Mouse (Mus musculus): ENCODE measurements around the gene Plaa. TPM values are rescaled to one million over a fixed set of nuclear protein-coding genes. Genes with fewer than 3 reads are reported as not detected.
A peak's percentile ranks its signal among the peaks of the same experiment; 100 is the strongest.

The Plaa gene
- polyA plus RNA-seq, 1 experiment from 2014 or later = 79.5 TPM

DNA sequence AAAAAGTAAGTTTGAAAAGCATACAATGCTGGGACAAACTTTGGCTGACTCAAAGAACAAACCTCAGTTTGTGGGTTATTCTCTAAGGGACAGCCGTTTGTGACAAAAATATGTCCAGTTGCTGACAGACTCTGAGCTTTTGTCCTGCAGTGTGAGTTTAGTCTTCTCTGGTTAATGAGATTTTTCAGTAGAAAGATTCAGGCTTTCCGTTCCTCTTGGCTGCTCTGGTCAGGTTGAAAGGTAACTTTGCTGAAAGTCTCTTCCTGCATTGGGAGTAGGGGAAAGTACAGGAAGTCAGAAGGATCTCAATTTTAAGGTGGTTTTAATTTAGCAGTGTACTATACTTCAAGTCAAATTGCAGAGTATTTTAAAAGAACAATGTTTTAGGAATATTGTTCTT, 2.5 kb upstream of the Plaa start:
- ATAC-seq (ENCODE audit: low FRiP score, low TSS enrichment) (no peak), DNase-seq (no peak)
- H3K27ac ChIP-seq (replicated peaks; ENCODE audit: low read depth, low read length) = no peak overlapping the region
- H3K4me2 ChIP-seq (ENCODE audit: low read length) = no peak overlapping the region
- 92% methylated on average over 2 of the region's 2 CpGs for WGBS
- H3K9me3 ChIP-seq (ENCODE audit: control insufficient read depth, low read length) = no peaks in the 10 kb centered on the region
- H3K4me3 ChIP-seq (replicated peaks; ENCODE audit: low read depth, low read length) = no peak overlapping the region
- H3K36me3 ChIP-seq (ENCODE audit: control insufficient read depth, insufficient read depth, low read length) = no peaks in the 10 kb centered on the region
- H3K9ac ChIP-seq (replicated peaks; ENCODE audit: low read length) = no peak overlapping the region
- H3K27me3 ChIP-seq (ENCODE audit: control insufficient read depth, insufficient read depth, low read length) = no peaks in the 10 kb centered on the region
- H3K4me1 ChIP-seq (ENCODE audit: control insufficient read depth, insufficient read depth, low read length) = peaks cover 11% of the 10 kb centered on the region

DNA sequence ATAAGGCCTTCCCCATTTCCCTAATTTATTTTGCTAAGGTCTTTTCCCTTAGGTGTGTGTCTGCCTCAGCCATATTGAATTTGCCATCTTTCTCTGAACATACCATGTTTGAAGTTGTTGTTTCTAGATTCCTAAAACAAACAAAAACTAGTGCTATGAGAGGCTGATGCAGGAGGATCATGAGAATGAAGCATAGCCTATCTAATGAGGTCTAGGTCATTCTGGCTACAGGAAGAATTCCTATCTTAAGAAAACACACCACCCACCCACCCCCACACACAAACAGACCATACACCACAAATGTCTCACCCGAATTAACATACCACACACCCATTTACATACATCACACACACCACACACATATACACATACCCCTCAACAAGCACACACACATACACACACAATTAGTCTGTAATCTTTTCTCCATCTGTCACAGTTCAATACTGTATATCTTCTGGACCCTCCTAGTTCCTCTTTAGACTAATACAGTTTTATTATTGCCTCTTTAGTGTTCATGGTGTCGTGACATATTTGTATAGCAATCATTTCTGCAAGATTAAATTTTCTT, 1.5 kb upstream of the Plaa start:
- Histone ChIP-seq H3K4me1 (ENCODE audit: control insufficient read depth, insufficient read depth, low read length) (peaks cover 13% of the 10 kb centered on the region), H3K36me3 (ENCODE audit: control insufficient read depth, insufficient read depth, low read length) (no peaks in the 10 kb centered on the region), H3K4me2 (ENCODE audit: low read length) (no peak overlapping the region), H3K9ac (replicated peaks; ENCODE audit: low read length) (no peak overlapping the region), H3K4me3 (replicated peaks; ENCODE audit: low read depth, low read length) (no peak overlapping the region), H3K27ac (replicated peaks; ENCODE audit: low read depth, low read length) (no peak overlapping the region), H3K9me3 (ENCODE audit: control insufficient read depth, low read length) (no peaks in the 10 kb centered on the region), H3K27me3 (ENCODE audit: control insufficient read depth, insufficient read depth, low read length) (no peaks in the 10 kb centered on the region)
- DNase-seq (no peak), ATAC-seq (ENCODE audit: low FRiP score, low TSS enrichment) (no peak)
- WGBS = 90% methylated on average over 2 of the region's 2 CpGs

DNA sequence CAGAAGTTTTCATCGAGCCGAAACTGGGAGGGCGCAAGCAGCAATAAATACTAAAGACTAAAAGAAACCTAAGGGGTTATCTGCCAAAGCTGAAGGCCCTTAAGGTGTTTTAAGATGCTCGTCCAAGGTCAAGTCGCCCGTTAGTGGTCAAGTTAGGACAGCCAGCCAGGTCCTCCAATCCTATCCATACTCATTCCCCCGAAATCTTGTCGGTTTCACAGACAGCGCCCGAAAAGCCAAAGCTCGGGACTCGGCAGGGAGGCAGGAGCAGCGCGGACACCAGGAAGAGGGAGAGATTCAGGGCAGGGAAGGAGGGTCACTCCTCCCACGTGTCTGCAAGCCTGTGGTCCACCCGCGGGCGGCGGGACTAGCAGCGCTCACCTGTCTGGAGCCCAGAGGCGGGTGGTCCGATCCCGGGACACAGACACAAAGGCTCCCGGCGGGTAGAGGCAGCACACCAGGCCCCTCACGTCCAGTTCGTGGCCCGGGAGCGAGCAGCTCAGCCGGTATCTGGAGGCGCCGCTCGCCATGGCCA, 481 bp downstream of the Plaa start:
- peak overlapping the region; percentile 94 for H3K9ac ChIP-seq (replicated peaks; ENCODE audit: low read length)
- no peak for DNase-seq

DNA sequence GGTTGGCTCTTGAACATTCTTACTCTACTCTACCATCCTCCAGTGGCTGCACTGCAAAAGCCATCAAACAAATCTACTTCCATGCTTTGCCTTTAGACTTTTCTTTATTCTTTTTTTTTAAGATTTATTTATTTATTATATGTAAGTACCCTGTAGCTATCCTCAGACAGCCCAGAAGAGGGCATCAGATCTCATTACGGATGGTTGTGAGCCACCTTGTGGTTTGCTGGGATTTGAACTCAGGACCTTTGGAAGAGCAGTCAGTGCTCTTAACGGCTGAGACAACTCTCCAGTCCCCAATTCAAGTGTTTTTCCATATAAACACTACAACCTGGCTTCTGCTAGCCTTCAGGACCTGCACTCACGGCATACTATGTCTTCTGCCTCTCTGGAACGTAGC, 1.6 kb downstream of the Plaa start:
- DNase-seq (no peak), ATAC-seq (ENCODE audit: low FRiP score, low TSS enrichment) (no peak)
- Histone ChIP-seq H3K27me3 (ENCODE audit: control insufficient read depth, insufficient read depth, low read length) (no peaks in the 10 kb centered on the region), H3K4me3 (replicated peaks; ENCODE audit: low read depth, low read length) (peak overlapping the region; percentile 95), H3K36me3 (ENCODE audit: control insufficient read depth, insufficient read depth, low read length) (no peaks in the 10 kb centered on the region), H3K4me1 (ENCODE audit: control insufficient read depth, insufficient read depth, low read length) (peaks cover 13% of the 10 kb centered on the region), H3K4me2 (ENCODE audit: low read length) (peak overlapping the region; percentile 84), H3K9me3 (ENCODE audit: control insufficient read depth, low read length) (no peaks in the 10 kb centered on the region), H3K9ac (replicated peaks; ENCODE audit: low read length) (no peak overlapping the region), H3K27ac (replicated peaks; ENCODE audit: low read depth, low read length) (no peak overlapping the region)
- 90% methylated on average over 4 of the region's 4 CpGs for WGBS

More for the DNA sequence above, 481 bp downstream of the Plaa start:
- peaks cover 13% of the 10 kb centered on the region for H3K4me1 ChIP-seq (ENCODE audit: control insufficient read depth, insufficient read depth, low read length)
- H3K27me3 ChIP-seq (ENCODE audit: control insufficient read depth, insufficient read depth, low read length) = no peaks in the 10 kb centered on the region
- peak overlapping the region; percentile 94 for H3K27ac ChIP-seq (replicated peaks; ENCODE audit: low read depth, low read length)
- ATAC-seq (ENCODE audit: low FRiP score, low TSS enrichment) = no peak
- no peaks in the 10 kb centered on the region for H3K9me3 ChIP-seq (ENCODE audit: control insufficient read depth, low read length)
- H3K4me2 ChIP-seq (ENCODE audit: low read length) = peak overlapping the region; percentile 84
- peak overlapping the region; percentile 95 for H3K4me3 ChIP-seq (replicated peaks; ENCODE audit: low read depth, low read length)
- no peaks in the 10 kb centered on the region for H3K36me3 ChIP-seq (ENCODE audit: control insufficient read depth, insufficient read depth, low read length)
- under 1% methylated on average over 33 of the region's 33 CpGs for WGBS

DNA sequence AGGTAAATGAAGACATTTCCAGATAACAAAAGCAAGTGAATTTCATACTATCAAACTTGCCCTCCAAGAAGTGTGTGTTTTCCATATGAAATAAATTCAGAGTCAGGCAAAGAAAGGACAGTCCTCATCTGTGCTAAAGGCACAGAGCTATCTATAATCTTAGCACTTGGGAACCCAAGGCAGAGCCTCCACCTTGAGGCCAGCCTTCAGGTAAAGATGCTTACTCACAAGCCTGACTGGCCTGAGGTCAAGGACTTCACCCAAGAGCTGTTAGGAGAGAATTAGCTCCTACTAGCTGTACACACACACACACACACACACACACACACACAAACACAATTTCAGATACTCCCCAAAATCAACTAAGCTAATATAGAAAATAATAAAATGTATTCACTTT, 10.3 kb downstream of the Plaa start:
- Histone ChIP-seq H3K4me2 (ENCODE audit: low read length) (no peak overlapping the region), H3K36me3 (ENCODE audit: control insufficient read depth, insufficient read depth, low read length) (no peaks in the 10 kb centered on the region), H3K4me1 (ENCODE audit: control insufficient read depth, insufficient read depth, low read length) (no peaks in the 10 kb centered on the region), H3K9me3 (ENCODE audit: control insufficient read depth, low read length) (no peaks in the 10 kb centered on the region), H3K4me3 (replicated peaks; ENCODE audit: low read depth, low read length) (no peak overlapping the region), H3K27me3 (ENCODE audit: control insufficient read depth, insufficient read depth, low read length) (no peaks in the 10 kb centered on the region), H3K27ac (replicated peaks; ENCODE audit: low read depth, low read length) (no peak overlapping the region), H3K9ac (replicated peaks; ENCODE audit: low read length) (no peak overlapping the region)
- ATAC-seq (ENCODE audit: low FRiP score, low TSS enrichment) (no peak), DNase-seq (no peak)

DNA sequence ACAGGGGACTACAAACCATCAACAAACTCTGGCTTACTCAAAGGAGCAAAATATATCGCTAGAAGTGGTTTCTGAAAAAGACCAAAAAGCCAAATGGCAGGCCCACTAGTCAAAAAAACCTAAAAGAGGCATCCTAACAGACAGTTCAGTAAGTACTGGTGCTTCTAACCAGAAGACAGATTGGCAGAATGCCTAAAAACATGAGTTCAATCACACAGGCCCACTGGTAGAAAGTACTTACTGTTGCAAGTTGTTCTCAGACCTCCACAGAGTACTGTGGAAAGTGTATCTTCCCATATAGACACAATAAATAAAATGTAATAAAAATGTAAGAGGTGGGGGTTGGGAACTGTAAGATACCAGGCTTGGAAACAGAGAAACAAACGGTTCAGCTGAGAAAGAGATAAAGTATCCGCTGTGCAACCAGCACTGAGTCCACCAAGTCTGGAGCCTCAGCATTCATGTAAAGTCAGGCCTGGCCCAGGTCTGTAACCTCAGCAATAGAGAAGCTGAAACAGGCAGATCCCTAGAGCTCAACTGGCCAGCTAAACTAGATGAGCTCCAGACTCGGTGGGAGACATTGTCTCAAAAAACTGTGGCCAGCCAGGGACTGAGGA, 11.2 kb downstream of the Plaa start:
- no peak overlapping the region for H3K4me3 ChIP-seq (replicated peaks; ENCODE audit: low read depth, low read length)
- no peak overlapping the region for H3K9ac ChIP-seq (replicated peaks; ENCODE audit: low read length)
- no peak overlapping the region for H3K4me2 ChIP-seq (ENCODE audit: low read length)
- no peak for ATAC-seq (ENCODE audit: low FRiP score, low TSS enrichment)
- H3K27me3 ChIP-seq (ENCODE audit: control insufficient read depth, insufficient read depth, low read length) = no peaks in the 10 kb centered on the region
- H3K27ac ChIP-seq (replicated peaks; ENCODE audit: low read depth, low read length) = no peak overlapping the region
- H3K9me3 ChIP-seq (ENCODE audit: control insufficient read depth, low read length) = no peaks in the 10 kb centered on the region
- 88% methylated on average over 4 of the region's 4 CpGs for WGBS
- no peaks in the 10 kb centered on the region for H3K4me1 ChIP-seq (ENCODE audit: control insufficient read depth, insufficient read depth, low read length)
- no peaks in the 10 kb centered on the region for H3K36me3 ChIP-seq (ENCODE audit: control insufficient read depth, insufficient read depth, low read length)
- no peak for DNase-seq

DNA sequence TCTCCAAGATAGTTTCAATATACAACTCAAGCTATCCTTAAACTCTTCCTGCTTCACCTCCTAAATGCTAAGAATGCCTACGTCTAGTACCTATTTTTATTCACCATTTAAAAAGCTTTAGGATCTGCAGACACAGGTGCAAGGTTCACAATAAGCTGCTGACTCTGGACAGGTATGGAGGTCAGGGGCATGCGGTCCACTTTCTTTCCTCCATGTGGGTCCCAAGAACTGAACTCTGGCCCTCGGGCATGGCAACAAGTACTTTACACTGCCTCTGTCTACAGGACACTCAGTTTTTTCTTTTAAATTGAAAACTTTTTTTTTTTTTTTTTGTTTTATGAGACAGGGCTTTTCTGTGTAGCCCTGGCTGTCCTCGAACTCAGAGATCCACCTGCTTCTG, 30.4 kb downstream of the Plaa start:
- Histone ChIP-seq H3K4me3 (replicated peaks; ENCODE audit: low read depth, low read length) (no peak overlapping the region), H3K27me3 (ENCODE audit: control insufficient read depth, insufficient read depth, low read length) (no peaks in the 10 kb centered on the region), H3K27ac (replicated peaks; ENCODE audit: low read depth, low read length) (no peak overlapping the region), H3K4me2 (ENCODE audit: low read length) (no peak overlapping the region), H3K4me1 (ENCODE audit: control insufficient read depth, insufficient read depth, low read length) (no peaks in the 10 kb centered on the region), H3K36me3 (ENCODE audit: control insufficient read depth, insufficient read depth, low read length) (peaks cover 63% of the 10 kb centered on the region), H3K9ac (replicated peaks; ENCODE audit: low read length) (no peak overlapping the region), H3K9me3 (ENCODE audit: control insufficient read depth, low read length) (no peaks in the 10 kb centered on the region)
- ATAC-seq (ENCODE audit: low FRiP score, low TSS enrichment) (no peak), DNase-seq (no peak)
- 96% methylated on average over 4 of the region's 4 CpGs for WGBS

DNA sequence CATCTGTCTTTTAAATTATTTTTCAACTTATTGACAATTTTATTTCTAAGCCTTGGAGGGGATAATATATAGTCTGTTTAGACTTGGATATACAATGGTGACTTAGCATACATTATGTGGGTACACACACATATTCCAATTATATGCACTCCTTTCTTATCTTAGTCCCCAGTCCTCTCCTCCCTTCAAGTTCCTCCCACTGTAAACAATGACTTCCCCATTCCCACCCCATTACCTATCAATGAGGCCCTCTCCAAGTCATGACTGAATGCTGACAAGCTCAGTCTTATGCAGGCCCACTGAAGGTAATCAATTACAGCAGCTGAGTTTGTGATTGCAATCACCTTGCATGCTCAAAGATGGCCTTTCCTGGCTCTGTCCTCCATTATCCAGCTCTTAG, 38.7 kb downstream of the Plaa start:
- no peaks in the 10 kb centered on the region for H3K27me3 ChIP-seq (ENCODE audit: control insufficient read depth, insufficient read depth, low read length)
- H3K4me3 ChIP-seq (replicated peaks; ENCODE audit: low read depth, low read length) = no peak overlapping the region
- no peak overlapping the region for H3K4me2 ChIP-seq (ENCODE audit: low read length)
- H3K9me3 ChIP-seq (ENCODE audit: control insufficient read depth, low read length) = no peaks in the 10 kb centered on the region
- no peaks in the 10 kb centered on the region for H3K4me1 ChIP-seq (ENCODE audit: control insufficient read depth, insufficient read depth, low read length)
- H3K36me3 ChIP-seq (ENCODE audit: control insufficient read depth, insufficient read depth, low read length) = peaks cover 19% of the 10 kb centered on the region
- no peak overlapping the region for H3K9ac ChIP-seq (replicated peaks; ENCODE audit: low read length)
- no peak overlapping the region for H3K27ac ChIP-seq (replicated peaks; ENCODE audit: low read depth, low read length)
- DNase-seq = no peak
- no peak for ATAC-seq (ENCODE audit: low FRiP score, low TSS enrichment)

DNA sequence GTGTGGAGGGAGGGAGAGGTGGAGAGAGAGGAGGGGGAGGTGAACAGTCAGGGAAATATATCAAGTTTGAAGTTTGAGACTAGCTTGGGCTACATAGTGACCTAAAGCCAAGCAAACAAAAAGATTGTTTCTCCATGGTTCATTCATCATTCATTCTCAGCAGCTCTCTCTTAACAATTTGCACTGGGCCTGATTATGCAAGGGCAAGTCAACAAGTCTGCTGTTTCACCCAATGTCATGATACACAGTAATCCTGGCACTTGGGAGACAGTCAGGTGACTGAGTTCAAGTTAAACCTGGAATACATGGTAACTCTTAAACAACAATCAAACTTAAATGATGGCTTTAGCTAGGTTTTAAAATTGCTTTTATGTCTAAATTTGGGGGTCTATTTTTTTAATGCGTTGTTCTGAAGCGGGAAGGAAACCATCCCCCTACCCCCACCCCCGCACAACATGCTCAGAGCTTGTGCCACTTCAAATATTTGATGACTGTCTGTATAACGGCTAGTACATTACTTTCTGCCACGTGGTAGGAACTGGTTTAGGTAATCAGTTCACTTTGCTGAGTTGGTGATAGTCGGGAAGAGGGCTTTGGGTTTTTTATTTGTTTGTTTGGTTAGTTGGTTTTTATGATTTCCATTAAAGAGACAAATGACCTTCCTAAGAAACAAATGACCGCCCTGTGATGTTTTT, 40.9 kb downstream of the Plaa start:
- Histone ChIP-seq H3K9me3 (ENCODE audit: control insufficient read depth, low read length) (no peaks in the 10 kb centered on the region), H3K4me3 (replicated peaks; ENCODE audit: low read depth, low read length) (no peak overlapping the region), H3K4me2 (ENCODE audit: low read length) (no peak overlapping the region), H3K36me3 (ENCODE audit: control insufficient read depth, insufficient read depth, low read length) (peaks cover 8% of the 10 kb centered on the region), H3K27ac (replicated peaks; ENCODE audit: low read depth, low read length) (no peak overlapping the region), H3K27me3 (ENCODE audit: control insufficient read depth, insufficient read depth, low read length) (no peaks in the 10 kb centered on the region), H3K4me1 (ENCODE audit: control insufficient read depth, insufficient read depth, low read length) (no peaks in the 10 kb centered on the region), H3K9ac (replicated peaks; ENCODE audit: low read length) (no peak overlapping the region)
- DNase-seq = no peak
- no peak for ATAC-seq (ENCODE audit: low FRiP score, low TSS enrichment)
- WGBS = 81% methylated on average over 7 of the region's 7 CpGs

All from midbrain, embryonic 14.5 days (tissue).